Mouse (Mus musculus) small intestine, adult 2 months (tissue): Measurements from ENCODE around the gene Tbcel.

Source experiments
- CTCF ChIP-seq: fragments of 200-500 bp; IDR thresholded peaks from 2 replicates; pipeline ENCODE4 v1.5.1; 2012; ENCODE audit warnings: low read depth, mild to moderate bottlenecking, control low read depth, inconsistent platforms, low read length, moderate library complexity, mixed read lengths; ENCODE audit not compliant: insufficient replicate concordance, insufficient read length; ENCODE audit errors: extremely low read depth
- POLR2A ChIP-seq: fragments of 200-500 bp; IDR thresholded peaks from 2 replicates; pipeline ENCODE4 v1.6.1; 2012; ENCODE audit warnings: low read depth, mild to moderate bottlenecking, control low read depth, inconsistent platforms, low read length, moderate library complexity

- TF ChIP-seq CTCF (no peak), POLR2A (no peak)
Observed at GRCm38 (mm10) chr9:42382063-42382462, 125.5 kb downstream of the Tbcel start.
